17 mouse cellular contexts compared by ENCODE assay signal in genomic region chr6:120516879-120517278, GRCm38 (mm10). TPM values are rescaled to one million over a fixed set of nuclear protein-coding genes. Genes with fewer than 3 reads are reported as not detected.
DNase-seq lines count a peak whose midpoint lies in the region; ATAC-seq and TF ChIP-seq lines count a peak whose summit lies in the region.
"Had no signal": no experiment of that assay in that cellular context is flagged by ENCODE, and none has a peak within 500 bp of the region (broad histone marks: within the 10 kb centered on the region; RNA-seq: fewer than 3 reads in every experiment).

No protein-coding gene starts in this region.

- intact Hi-C loops in heart, postnatal 10 days (cut with DNase I) = no loop called here

- TF ChIP-seq POLR2A in testis, adult 2 months (IDR thresholded peaks at IDR 0.05; ENCODE audit: control insufficient read depth, low read depth, low read length) = no peak

- H3K27ac ChIP-seq in heart, embryonic 11.5 days (ENCODE audit: low read depth, low read length) = peak overlapping the region; percentile 75
- peak overlapping the region; percentile 73 for H3K27ac ChIP-seq in testis, adult 2 months (ENCODE audit: control insufficient read depth, insufficient read depth, low read depth, low read length)
- peak overlapping the region; percentile 95 for H3K27ac ChIP-seq in liver, embryonic 13.5 days
- H3K27ac ChIP-seq in kidney, embryonic 15.5 days = no peak overlapping the region
- H3K27ac ChIP-seq: forebrain, embryonic 13.5 days; limb, embryonic 13.5 days had no signal

- WGBS in heart, embryonic 11.5 days (ENCODE audit: insufficient replicate concordance) = 71% methylated on average over 6 of the region's 6 CpGs
- WGBS in liver, embryonic 13.5 days (ENCODE audit: insufficient replicate concordance) = 34% methylated on average over 6 of the region's 6 CpGs
- 88% methylated on average over 6 of the region's 6 CpGs for WGBS in kidney, embryonic 15.5 days

- no peak for TF ChIP-seq CTCF in testis, adult 2 months (IDR thresholded peaks at IDR 0.05; ENCODE audit: control insufficient read depth, insufficient read depth, insufficient replicate concordance, low read depth, low read length)

- H3K9me3 ChIP-seq in heart, embryonic 11.5 days (replicated peaks; ENCODE audit: control insufficient read depth, low read length) = no peaks in the 10 kb centered on the region
- no peaks in the 10 kb centered on the region for H3K9me3 ChIP-seq in liver, embryonic 13.5 days (replicated peaks)
- H3K9me3 ChIP-seq in kidney, embryonic 15.5 days (replicated peaks) = no peaks in the 10 kb centered on the region
- H3K9me3 ChIP-seq: forebrain, embryonic 13.5 days; limb, embryonic 13.5 days had no signal

- H3K4me1 ChIP-seq in heart, embryonic 11.5 days (ENCODE audit: control insufficient read depth, insufficient read depth, low read length) = no peaks in the 10 kb centered on the region
- H3K4me1 ChIP-seq in testis, adult 2 months (ENCODE audit: control insufficient read depth, insufficient read depth, low read length) = peaks cover 3% of the 10 kb centered on the region; the same call in 1 of the 2 replicates
- H3K4me1 ChIP-seq in liver, embryonic 13.5 days (replicated peaks) = peaks cover 59% of the 10 kb centered on the region
- no peaks in the 10 kb centered on the region for H3K4me1 ChIP-seq in kidney, embryonic 15.5 days
- H3K4me1 ChIP-seq: forebrain, embryonic 13.5 days; limb, embryonic 13.5 days had no signal

- no peaks in the 10 kb centered on the region for H3K36me3 ChIP-seq in heart, embryonic 11.5 days (ENCODE audit: control insufficient read depth, insufficient read depth, low read length)
- H3K36me3 ChIP-seq in testis, adult 2 months (ENCODE audit: control insufficient read depth, insufficient read depth, low read length) = peaks cover 1% of the 10 kb centered on the region; the same call in 1 of the 2 replicates
- peaks cover 41% of the 10 kb centered on the region for H3K36me3 ChIP-seq in liver, embryonic 13.5 days
- H3K36me3 ChIP-seq in kidney, embryonic 15.5 days = peaks cover 49% of the 10 kb centered on the region

- no peak overlapping the region for H3K9ac ChIP-seq in heart, embryonic 11.5 days (ENCODE audit: low read depth, low read length)
- peak overlapping the region; percentile 65 for H3K9ac ChIP-seq in liver, embryonic 13.5 days
- no peak overlapping the region for H3K9ac ChIP-seq in kidney, embryonic 15.5 days
- H3K9ac ChIP-seq: forebrain, embryonic 13.5 days; limb, embryonic 13.5 days had no signal

- H3K27me3 ChIP-seq in heart, embryonic 11.5 days (ENCODE audit: control insufficient read depth, insufficient read depth, low read length) = no peaks in the 10 kb centered on the region
- no peaks in the 10 kb centered on the region for H3K27me3 ChIP-seq in testis, adult 2 months (ENCODE audit: control insufficient read depth, insufficient read depth, low read length)
- H3K27me3 ChIP-seq in liver, embryonic 13.5 days = no peaks in the 10 kb centered on the region
- H3K27me3 ChIP-seq in kidney, embryonic 15.5 days = no peaks in the 10 kb centered on the region
- H3K27me3 ChIP-seq: forebrain, embryonic 13.5 days; limb, embryonic 13.5 days had no signal

- no peak overlapping the region for H3K4me3 ChIP-seq in heart, embryonic 11.5 days (ENCODE audit: low read depth, low read length)
- H3K4me3 ChIP-seq in testis, adult 2 months (ENCODE audit: control insufficient read depth, low read depth, low read length) = no peak overlapping the region
- H3K4me3 ChIP-seq in liver, embryonic 13.5 days (replicated peaks) = no peak overlapping the region
- no peak overlapping the region for H3K4me3 ChIP-seq in kidney, embryonic 15.5 days (replicated peaks)
- H3K4me3 ChIP-seq: forebrain, embryonic 13.5 days; limb, embryonic 13.5 days had no signal

- no peak for DNase-seq in heart, postnatal 10 days
- DNase-seq in testis, postnatal 10 days (ENCODE audit: low spot score) = no peak
- no peak for DNase-seq in liver, embryonic 13.5 days
- no peak for DNase-seq in cerebellum, adult 11 months
- DNase-seq in right cerebral cortex, postnatal 4 days = no peak
- DNase-seq: cerebellum, adult 8-10 months; heart, adult 11 months; kidney, adult 18-20 months; kidney, postnatal 36 days; layer of hippocampus, adult 9-11 months; spleen, adult 18-20 months had no signal

- H3K4me2 ChIP-seq in heart, embryonic 11.5 days = no peak overlapping the region
- peak overlapping the region; percentile 54 for H3K4me2 ChIP-seq in liver, embryonic 13.5 days
- no peak overlapping the region for H3K4me2 ChIP-seq in kidney, embryonic 15.5 days
- H3K4me2 ChIP-seq: forebrain, embryonic 13.5 days; limb, embryonic 13.5 days had no signal

- ATAC-seq in heart, embryonic 11.5 days (replicated peaks; ENCODE audit: insufficient number of reproducible peaks, low FRiP score, low TSS enrichment) = no peak; the same call in 1 of the 2 replicates
- peak; percentile 69 for ATAC-seq in liver, embryonic 13.5 days (ENCODE audit: low read depth)
- no peak for ATAC-seq in kidney, embryonic 15.5 days (replicated peaks; ENCODE audit: low FRiP score)
- ATAC-seq: forebrain, embryonic 13.5 days; hindbrain, embryonic 16.5 days had no signal

RNA-seq across cellular contexts. Expression of gene Hdhd5, which starts 14.2 kb away (rescaled TPM):
- polyA plus RNA-seq in heart, embryonic 11.5 days (2014; fragmentation: Nextera tagmentation; extraction: Ambion mirVana) = 13.2 and 17.5 TPM in 2 replicates
- total RNA-seq in heart, postnatal 10 days (2021) = 10 to 100 TPM; 21.2 to 21.4 TPM
- polyA plus RNA-seq in testis, adult 2 months (2012; rRNA removed) = 30.0 and 33.0 TPM in 2 replicates
- polyA plus RNA-seq in liver, embryonic 13.5 days (2015; fragmentation: Nextera tagmentation; extraction: Ambion mirVana) = 11.5 and 12.5 TPM in 2 replicates
- 19.4 and 19.8 TPM in 2 replicates for polyA plus RNA-seq in kidney, embryonic 15.5 days (2015; fragmentation: Nextera tagmentation; extraction: Ambion mirVana)

RNA-seq across cellular contexts. Expression of gene Tmem121b, which starts 23.3 kb away (rescaled TPM):
- polyA plus RNA-seq in heart, embryonic 11.5 days (2014; fragmentation: Nextera tagmentation; extraction: Ambion mirVana) = 0.04 and 0.09 TPM in 2 replicates
- under 1 TPM in 1 of 2 experiments, not detected in 1; 0.05 TPM for total RNA-seq in heart, postnatal 10 days (2021)
- polyA plus RNA-seq in testis, adult 2 months (2012; rRNA removed) = 0.10 and 0.14 TPM in 2 replicates
- polyA plus RNA-seq in liver, embryonic 13.5 days (2015; fragmentation: Nextera tagmentation; extraction: Ambion mirVana) = not detected in 2 replicates
- 0.06 and 0.13 TPM in 2 replicates for polyA plus RNA-seq in kidney, embryonic 15.5 days (2015; fragmentation: Nextera tagmentation; extraction: Ambion mirVana)

RNA-seq across cellular contexts. Expression of gene Il17ra, which starts 53.8 kb away (rescaled TPM):
- polyA plus RNA-seq in heart, embryonic 11.5 days (2014; fragmentation: Nextera tagmentation; extraction: Ambion mirVana) = 1.9 and 4.2 TPM in 2 replicates
- 1 to 10 TPM; 2.9 to 3.6 TPM for total RNA-seq in heart, postnatal 10 days (2021)
- 4.2 and 4.6 TPM in 2 replicates for polyA plus RNA-seq in testis, adult 2 months (2012; rRNA removed)
- polyA plus RNA-seq in liver, embryonic 13.5 days (2015; fragmentation: Nextera tagmentation; extraction: Ambion mirVana) = 9.3 and 10.8 TPM in 2 replicates
- 4.4 and 5.4 TPM in 2 replicates for polyA plus RNA-seq in kidney, embryonic 15.5 days (2015; fragmentation: Nextera tagmentation; extraction: Ambion mirVana)
